Mouse (Mus musculus) MEL (cell line): Measurements from ENCODE around the gene Tfpi. TPM values are rescaled to one million over a fixed set of nuclear protein-coding genes. Genes with fewer than 3 reads are reported as not detected.

ENCODE experiments used
- DNase-seq: peaks from one replicate; pipeline ENCODE4 v3.0.0; 2011; ENCODE audit warnings: low read depth, low spot score
- H3K27ac ChIP-seq: 2 replicates; pipeline ENCODE4 v1.5.1; 2012; ENCODE audit warnings: low read depth, mild to moderate bottlenecking, control low read depth, low read length, moderate library complexity; ENCODE audit not compliant: control insufficient read depth
- H3K27me3 ChIP-seq, 2 experiments: fragments of 150-350 bp in 1 of 2; sonication (generic) in 1 of 2; 2 replicates each; pipeline ENCODE4 v1.6.1; 2012; ENCODE audit warnings: low read length in 2 of 2, mild to moderate bottlenecking in 2 of 2, improper control_type of control experiment in 1 of 2, moderate library complexity in 1 of 2; ENCODE audit not compliant: insufficient read depth in 2 of 2, control insufficient read depth in 1 of 2
- H3K36me3 ChIP-seq, 2 experiments: 2 replicates each; pipeline ENCODE4 v1.6.1; 2012 to 2014; ENCODE audit warnings: low read length in 2 of 2, improper control_type of control experiment in 1 of 2, inconsistent platforms in 1 of 2, mild to moderate bottlenecking in 1 of 2; ENCODE audit not compliant: insufficient read depth in 2 of 2, control insufficient read depth in 1 of 2
- H3K4me1 ChIP-seq, 2 experiments: fragments of 150-350 bp in 1 of 2; sonication (generic) in 1 of 2; 2 replicates each; pipeline ENCODE4 v1.6.1; 2012; ENCODE audit warnings: low read length in 2 of 2, improper control_type of control experiment in 1 of 2, mild to moderate bottlenecking in 1 of 2; ENCODE audit not compliant: insufficient read depth in 2 of 2, control insufficient read depth in 1 of 2
- H3K4me3 ChIP-seq, 2 experiments: fragments of 150-350 bp in 1 of 2; sonication (generic) in 1 of 2; 2 replicates each; pipeline ENCODE4 v1.5.1; 2012; ENCODE audit warnings: low read depth in 2 of 2, low read length in 2 of 2, mild to moderate bottlenecking in 2 of 2, moderate library complexity in 2 of 2, control low read depth in 1 of 2, improper control_type of control experiment in 1 of 2; ENCODE audit not compliant: control insufficient read depth in 1 of 2, insufficient read depth in 1 of 2
- H3K79me2 ChIP-seq: 2 replicates; pipeline ENCODE4 v1.6.1; 2012; ENCODE audit warnings: mild to moderate bottlenecking, low read length, moderate library complexity; ENCODE audit not compliant: control insufficient read depth, poor library complexity, insufficient read depth
- H3K9ac ChIP-seq: 2 replicates; pipeline ENCODE4 v1.6.1; 2012; ENCODE audit warnings: low read depth, mild to moderate bottlenecking, control low read depth, low read length, moderate library complexity; ENCODE audit not compliant: control insufficient read depth, poor library complexity, severe bottlenecking
- H3K9me3 ChIP-seq: fragments of 150-350 bp; sonication (generic); replicated peaks from 2 replicates; pipeline ENCODE4 v1.6.1; 2012; ENCODE audit warnings: mild to moderate bottlenecking, low read length, improper control_type of control experiment, moderate library complexity; ENCODE audit not compliant: insufficient read depth
- CHD1 ChIP-seq: IDR thresholded peaks from 2 replicates; pipeline ENCODE4 v1.6.1; 2012; ENCODE audit warnings: low read depth, mild to moderate bottlenecking, inconsistent platforms, low read length, improper control_type of control experiment
- ELF1 ChIP-seq: IDR thresholded peaks from 2 replicates; pipeline ENCODE4 v1.6.1; 2014; ENCODE audit warnings: low read depth, mild to moderate bottlenecking, inconsistent platforms, low read length, improper control_type of control experiment, moderate library complexity
- EP300 ChIP-seq, 2 experiments: IDR thresholded peaks; 2 replicates each; pipeline ENCODE4 v1.6.1; 2011; ENCODE audit warnings: improper control_type of control experiment in 2 of 2, low read length in 2 of 2, low read depth in 1 of 2, mild to moderate bottlenecking in 1 of 2
- ETS1 ChIP-seq: IDR thresholded peaks from 2 replicates; pipeline ENCODE4 v1.6.1; 2012; ENCODE audit warnings: low read depth, mild to moderate bottlenecking, inconsistent platforms, low read length, improper control_type of control experiment, moderate library complexity
- GATA1 ChIP-seq: IDR thresholded peaks from 2 replicates; pipeline ENCODE4 v1.6.1; 2011; ENCODE audit warnings: low read depth, low read length, improper control_type of control experiment
- HCFC1 ChIP-seq: IDR thresholded peaks from 2 replicates; pipeline ENCODE4 v1.6.1; 2012; ENCODE audit warnings: low read depth, mild to moderate bottlenecking, inconsistent platforms, low read length, improper control_type of control experiment, moderate library complexity
- JUND ChIP-seq: IDR thresholded peaks from 2 replicates; pipeline ENCODE4 v1.6.1; 2011; ENCODE audit warnings: low read depth, mild to moderate bottlenecking, improper control_type of control experiment, low read length
- KAT2A ChIP-seq: conservative IDR thresholded peaks from 2 replicates; pipeline ENCODE4 v1.6.1; 2012; ENCODE audit warnings: low read depth, low read length, improper control_type of control experiment, inconsistent platforms
- MAX ChIP-seq: IDR thresholded peaks from 2 replicates; pipeline ENCODE4 v1.6.1; 2011; ENCODE audit warnings: low read length, improper control_type of control experiment
- MXI1 ChIP-seq: IDR thresholded peaks from 2 replicates; pipeline ENCODE4 v1.6.1; 2011; ENCODE audit warnings: mild to moderate bottlenecking, low read depth, low read length, improper control_type of control experiment
- MYC ChIP-seq: IDR thresholded peaks from 2 replicates; pipeline ENCODE4 v1.6.1; 2011; ENCODE audit warnings: low read depth, mild to moderate bottlenecking, low read length, improper control_type of control experiment, moderate library complexity
- NRF1 ChIP-seq: IDR thresholded peaks from 2 replicates; pipeline ENCODE4 v1.6.1; 2014; ENCODE audit warnings: low read depth, mild to moderate bottlenecking, inconsistent platforms, low read length, improper control_type of control experiment, moderate library complexity; ENCODE audit not compliant: poor library complexity, insufficient read depth, severe bottlenecking
- TCF12 ChIP-seq: IDR thresholded peaks from 2 replicates; pipeline ENCODE4 v1.6.1; 2014; ENCODE audit warnings: low read depth, mild to moderate bottlenecking, inconsistent platforms, low read length, improper control_type of control experiment, moderate library complexity
- UBTF ChIP-seq: IDR thresholded peaks from 2 replicates; pipeline ENCODE4 v1.6.1; 2012; ENCODE audit warnings: low read depth, mild to moderate bottlenecking, inconsistent platforms, low read length, improper control_type of control experiment, moderate library complexity, borderline replicate concordance; ENCODE audit not compliant: insufficient read depth
- USF2 ChIP-seq, 2 experiments: IDR thresholded peaks; 2 replicates each; pipeline ENCODE4 v1.6.1; 2011 to 2012; ENCODE audit warnings: improper control_type of control experiment in 2 of 2, low read length in 2 of 2, borderline replicate concordance in 1 of 2, inconsistent platforms in 1 of 2, low read depth in 1 of 2, mild to moderate bottlenecking in 1 of 2; ENCODE audit not compliant: insufficient read depth in 1 of 2
- ZKSCAN1 ChIP-seq: IDR thresholded peaks from 2 replicates; pipeline ENCODE4 v1.6.1; 2012; ENCODE audit warnings: low read depth, mild to moderate bottlenecking, inconsistent platforms, low read length, improper control_type of control experiment, moderate library complexity
- polyA plus RNA-seq, 2 experiments: library from polyadenylated mRNA; stranded (reverse) in 1 of 2; unstranded in 1 of 2; fragments of >175 nt in 1 of 2; fragments of >200 nt in 1 of 2; gene quantifications; 2 replicates each; pipeline versions ENCODE4 v1.2.1 to v1.2.4; 2012; ENCODE audit warnings: low replicate concordance in 2 of 2, low read depth in 1 of 2; ENCODE audit not compliant: insufficient read length in 2 of 2, insufficient read depth in 1 of 2, missing spikeins in 1 of 2
- total RNA-seq: library from RNA; depleted of rRNA; stranded (reverse); fragments of 300-350 nt; gene quantifications from 2 replicates; pipeline ENCODE4 v1.2.3, GENCODE M21; 2012

Tfpi gene
- total and polyA plus RNA-seq, 3 experiments: 1.1 to 2.5 TPM; not detected in 1

DNA sequence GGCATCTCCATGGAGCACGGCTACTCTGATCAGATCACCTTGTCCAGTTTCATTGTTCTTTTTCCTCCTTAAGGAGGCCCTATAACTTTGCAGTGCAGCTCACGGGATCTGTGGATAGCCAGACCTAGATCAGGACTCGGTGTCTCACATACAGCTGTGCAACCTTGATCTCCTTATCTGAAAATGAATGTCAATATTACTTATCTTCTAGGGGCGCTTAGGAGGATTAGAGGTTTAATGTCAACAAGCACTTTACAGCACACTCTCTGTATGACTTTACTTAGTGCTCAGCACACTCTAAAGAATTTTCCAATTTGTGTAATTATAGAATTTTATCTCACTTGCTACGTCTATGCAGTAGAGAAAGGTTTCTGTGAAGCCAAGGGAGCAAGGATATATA, 48.5 kb upstream of the Tfpi start:
- 0 out of 4 replicates have a peak, but pooled peaks cover 0 to 2% of the 10 kb centered on the region in 2 experiments for H3K4me1 ChIP-seq
- TF ChIP-seq USF2 (IDR thresholded peaks at IDR 0.05; ENCODE audit: borderline replicate concordance in 1 of 2, insufficient read depth in 1 of 2, low read depth in 1 of 2, low read length in 2 of 2) (no peak), MXI1 (no peak), KAT2A (no peak), MYC (no peak), HCFC1 (no peak), ETS1 (no peak), EP300 (IDR thresholded peaks at IDR 0.05; ENCODE audit: low read depth in 1 of 2, low read length in 2 of 2) (no peak), ZKSCAN1 (no peak), CHD1 (no peak), NRF1 (no peak), ELF1 (no peak)
- no peaks in the 10 kb centered on the region for H3K79me2 ChIP-seq
- H3K9ac ChIP-seq: no peak overlapping the region
- no peak overlapping the region for H3K27ac ChIP-seq
- no peaks in the 10 kb centered on the region; a peak in 1 of 4 replicates for H3K27me3 ChIP-seq
- no peak overlapping the region for H3K4me3 ChIP-seq
- H3K9me3 ChIP-seq: no peaks in the 10 kb centered on the region
- DNase-seq: no peak
- no peaks in the 10 kb centered on the region; a peak in 2 of 4 replicates for H3K36me3 ChIP-seq

- Histone ChIP-seq H3K27ac (no peak overlapping the region), H3K79me2 (no peaks in the 10 kb centered on the region), H3K4me1 (0 out of 4 replicates have a peak, but pooled peaks cover 0 to 2% of the 10 kb centered on the region in 2 experiments), H3K27me3 (no peaks in the 10 kb centered on the region; a peak in 1 of 4 replicates), H3K36me3 (no peaks in the 10 kb centered on the region; a peak in 2 of 4 replicates), H3K4me3 (no peak overlapping the region), H3K9me3 (no peaks in the 10 kb centered on the region), H3K9ac (no peak overlapping the region)
- TF ChIP-seq GATA1: no peak
- peak; percentile 41; the same call in 1 of the 2 replicates for TF ChIP-seq MAX
- no peak for TF ChIP-seq JUND
- TF ChIP-seq UBTF: no peak
- TF ChIP-seq TCF12: no peak
- peak; percentile 15 for DNase-seq
Observed at GRCm38 (mm10) chr2:84523994-84524393, 47.4 kb upstream of the Tfpi start.
